Mouse (Mus musculus): ENCODE measurements at regions not wholly inside any gene's neighbourhood (a gene's known extent, or its start where the extent isn't known, plus 50 kb on each side); places are given as distances from the start of the nearest gene placed in this dataset.

DNA sequence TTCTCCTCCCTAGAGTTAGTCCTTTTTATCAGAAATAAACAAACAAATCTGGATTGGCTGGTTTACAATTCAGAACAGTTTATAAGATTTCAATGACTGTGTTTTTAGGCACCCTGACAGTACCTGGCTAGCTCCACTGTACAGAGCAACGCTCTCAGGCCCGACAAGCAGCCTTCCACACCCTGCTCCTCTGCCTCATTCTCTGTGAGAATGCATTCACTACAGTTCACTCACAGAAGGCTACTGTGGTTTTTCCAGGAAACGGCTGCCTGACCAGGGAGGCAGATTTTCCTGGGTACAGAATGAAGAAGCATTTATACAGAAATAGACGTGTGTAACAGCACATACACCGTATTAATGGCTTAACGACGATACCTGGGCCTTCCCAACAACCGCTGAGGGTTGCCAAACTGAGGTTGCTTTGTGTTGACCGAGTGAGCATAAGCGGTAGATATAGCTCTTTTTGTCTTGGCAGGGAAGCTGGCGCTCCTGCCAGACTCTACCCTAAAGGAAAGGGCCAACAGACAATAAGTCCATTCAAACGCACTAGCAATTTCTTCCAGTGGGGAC is 70.8 kb upstream of the Nfe2l3 start:
- TF ChIP-seq POLR2A (IDR thresholded peaks at IDR 0.05; ENCODE audit: control insufficient read depth, low read depth, low read length) (no peak), CTCF (IDR thresholded peaks at IDR 0.05; ENCODE audit: control insufficient read depth, insufficient read depth, insufficient replicate concordance, low read depth, low read length) (no peak)
